Mouse (Mus musculus): Measurements from ENCODE around the gene Pknox2. TPM values are rescaled to one million over a fixed set of nuclear protein-coding genes. Genes with fewer than 3 reads are reported as not detected.

The Pknox2 gene
- total RNA-seq, 1 experiment from 2014 or later: not detected

- no peak for ATAC-seq (replicated peaks in 1 of 2; ENCODE audit: insufficient read depth in 1 of 2, low FRiP score in 2 of 2, low TSS enrichment in 1 of 2, low read depth in 1 of 2, poor library complexity in 2 of 2, severe bottlenecking in 2 of 2)
Measured at GRCm38 (mm10) chr9:37035248-37035647, 112.0 kb downstream of the Pknox2 start.

- ATAC-seq (replicated peaks in 1 of 2; ENCODE audit: insufficient read depth in 1 of 2, low FRiP score in 2 of 2, low TSS enrichment in 1 of 2, low read depth in 1 of 2, poor library complexity in 2 of 2, severe bottlenecking in 2 of 2): no peak
Measured at GRCm38 (mm10) chr9:37034316-37034715, 112.9 kb downstream of the Pknox2 start.

- no peak for ATAC-seq (replicated peaks in 1 of 2; ENCODE audit: insufficient read depth in 1 of 2, low FRiP score in 2 of 2, low TSS enrichment in 1 of 2, low read depth in 1 of 2, poor library complexity in 2 of 2, severe bottlenecking in 2 of 2)
Measured at GRCm38 (mm10) chr9:37030347-37031213, 116.6 kb downstream of the Pknox2 start.

- no peak for ATAC-seq (replicated peaks in 1 of 2; ENCODE audit: insufficient read depth in 1 of 2, low FRiP score in 2 of 2, low TSS enrichment in 1 of 2, low read depth in 1 of 2, poor library complexity in 2 of 2, severe bottlenecking in 2 of 2)
Measured at GRCm38 (mm10) chr9:37029811-37030346, 117.3 kb downstream of the Pknox2 start.

- ATAC-seq (replicated peaks in 1 of 2; ENCODE audit: insufficient read depth in 1 of 2, low FRiP score in 2 of 2, low TSS enrichment in 1 of 2, low read depth in 1 of 2, poor library complexity in 2 of 2, severe bottlenecking in 2 of 2): no peak
Measured at GRCm38 (mm10) chr9:37027825-37028575, 119.2 kb downstream of the Pknox2 start.

GRCm38 (mm10) chr9:37025913-37026312 lies 121.3 kb downstream of the Pknox2 start:
- ATAC-seq (replicated peaks in 1 of 2; ENCODE audit: insufficient read depth in 1 of 2, low FRiP score in 2 of 2, low TSS enrichment in 1 of 2, low read depth in 1 of 2, poor library complexity in 2 of 2, severe bottlenecking in 2 of 2): no peak

- ATAC-seq (replicated peaks in 1 of 2; ENCODE audit: insufficient read depth in 1 of 2, low FRiP score in 2 of 2, low TSS enrichment in 1 of 2, low read depth in 1 of 2, poor library complexity in 2 of 2, severe bottlenecking in 2 of 2): 0 out of 4 replicates have a peak, but pooled peaks of 1 of the 2 experiments have one; percentile 22
Measured at GRCm38 (mm10) chr9:37021586-37022230, 125.5 kb downstream of the Pknox2 start.

GRCm38 (mm10) chr9:37018154-37018553 lies 129.1 kb downstream of the Pknox2 start:
- no peak for ATAC-seq (replicated peaks in 1 of 2; ENCODE audit: insufficient read depth in 1 of 2, low FRiP score in 2 of 2, low TSS enrichment in 1 of 2, low read depth in 1 of 2, poor library complexity in 2 of 2, severe bottlenecking in 2 of 2)

GRCm38 (mm10) chr9:37017169-37017568 lies 130.0 kb downstream of the Pknox2 start:
- no peak for ATAC-seq (replicated peaks in 1 of 2; ENCODE audit: insufficient read depth in 1 of 2, low FRiP score in 2 of 2, low TSS enrichment in 1 of 2, low read depth in 1 of 2, poor library complexity in 2 of 2, severe bottlenecking in 2 of 2)

- no peak for ATAC-seq (replicated peaks in 1 of 2; ENCODE audit: insufficient read depth in 1 of 2, low FRiP score in 2 of 2, low TSS enrichment in 1 of 2, low read depth in 1 of 2, poor library complexity in 2 of 2, severe bottlenecking in 2 of 2)
Measured at GRCm38 (mm10) chr9:37016165-37016564, 131.0 kb downstream of the Pknox2 start.

- ATAC-seq (replicated peaks in 1 of 2; ENCODE audit: insufficient read depth in 1 of 2, low FRiP score in 2 of 2, low TSS enrichment in 1 of 2, low read depth in 1 of 2, poor library complexity in 2 of 2, severe bottlenecking in 2 of 2): no peak
Measured at GRCm38 (mm10) chr9:37013565-37013964, 133.6 kb downstream of the Pknox2 start.

- ATAC-seq (replicated peaks in 1 of 2; ENCODE audit: insufficient read depth in 1 of 2, low FRiP score in 2 of 2, low TSS enrichment in 1 of 2, low read depth in 1 of 2, poor library complexity in 2 of 2, severe bottlenecking in 2 of 2): no peak
Measured at GRCm38 (mm10) chr9:37008090-37008489, 139.1 kb downstream of the Pknox2 start.

GRCm38 (mm10) chr9:37004676-37005075 lies 142.5 kb downstream of the Pknox2 start:
- no peak for ATAC-seq (replicated peaks in 1 of 2; ENCODE audit: insufficient read depth in 1 of 2, low FRiP score in 2 of 2, low TSS enrichment in 1 of 2, low read depth in 1 of 2, poor library complexity in 2 of 2, severe bottlenecking in 2 of 2)

- ATAC-seq (replicated peaks in 1 of 2; ENCODE audit: insufficient read depth in 1 of 2, low FRiP score in 2 of 2, low TSS enrichment in 1 of 2, low read depth in 1 of 2, poor library complexity in 2 of 2, severe bottlenecking in 2 of 2): no peak
Measured at GRCm38 (mm10) chr9:37001935-37002535, 145.2 kb downstream of the Pknox2 start.

GRCm38 (mm10) chr9:36999393-36999792 lies 147.8 kb downstream of the Pknox2 start:
- no peak for ATAC-seq (replicated peaks in 1 of 2; ENCODE audit: insufficient read depth in 1 of 2, low FRiP score in 2 of 2, low TSS enrichment in 1 of 2, low read depth in 1 of 2, poor library complexity in 2 of 2, severe bottlenecking in 2 of 2)

GRCm38 (mm10) chr9:36990626-36991368 lies 156.4 kb downstream of the Pknox2 start:
- ATAC-seq (replicated peaks in 1 of 2; ENCODE audit: insufficient read depth in 1 of 2, low FRiP score in 2 of 2, low TSS enrichment in 1 of 2, low read depth in 1 of 2, poor library complexity in 2 of 2, severe bottlenecking in 2 of 2): no peak

GRCm38 (mm10) chr9:36989991-36990390 lies 157.2 kb downstream of the Pknox2 start:
- ATAC-seq (replicated peaks in 1 of 2; ENCODE audit: insufficient read depth in 1 of 2, low FRiP score in 2 of 2, low TSS enrichment in 1 of 2, low read depth in 1 of 2, poor library complexity in 2 of 2, severe bottlenecking in 2 of 2): no peak
